Mouse (Mus musculus): ENCODE measurements around the gene Disp1.

The Disp1 gene

DNA sequence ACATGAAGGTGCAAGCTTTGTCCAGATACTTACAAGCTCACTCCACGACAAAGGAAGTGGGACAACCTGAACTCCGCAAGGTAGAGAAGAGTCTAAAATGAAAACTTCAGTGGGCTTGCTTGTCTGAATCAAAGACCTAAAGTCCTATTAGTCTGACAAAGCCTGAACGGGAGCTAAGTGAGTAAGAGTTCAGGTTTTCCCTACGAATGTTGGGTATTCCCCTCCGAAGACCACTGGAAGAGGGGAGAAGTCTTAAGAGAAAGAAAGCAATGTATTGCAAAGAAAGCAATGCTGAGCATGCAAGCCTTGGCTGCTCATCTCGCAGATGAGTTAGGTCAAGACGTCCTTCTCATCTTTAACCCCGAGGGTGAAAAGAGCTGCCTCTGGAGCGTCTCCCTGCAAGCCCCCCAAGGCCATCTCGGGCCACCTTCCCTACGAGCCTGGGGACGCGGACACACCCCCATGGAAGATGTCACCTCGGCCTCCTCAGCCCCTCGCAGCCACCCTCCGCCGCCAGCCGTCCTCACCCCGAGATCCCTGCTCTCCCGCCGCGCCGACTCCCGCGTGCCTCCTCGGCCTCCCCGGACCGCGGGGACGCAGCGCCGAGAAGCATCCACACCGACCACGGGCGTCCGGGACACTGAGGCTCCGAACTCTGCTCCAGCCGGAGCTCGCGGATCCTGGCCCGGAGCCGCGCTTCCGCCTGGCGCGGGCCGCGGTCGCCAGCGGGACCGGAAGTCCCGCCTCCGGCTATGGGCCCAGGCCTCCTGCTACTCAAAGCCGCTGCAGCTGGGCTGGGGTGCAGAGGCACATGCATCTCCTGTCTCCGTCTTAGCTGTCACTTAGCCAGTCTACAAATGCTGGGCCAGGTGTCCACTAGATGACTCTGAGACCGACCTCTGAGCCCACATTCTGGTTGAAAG, at the start of gene Disp1:
TSS of gene Disp1 (minus strand) at position 727 of the 923 bp plus-strand sequence.
- WGBS: 4% methylated on average over 56 of the region's 56 CpGs

DNA sequence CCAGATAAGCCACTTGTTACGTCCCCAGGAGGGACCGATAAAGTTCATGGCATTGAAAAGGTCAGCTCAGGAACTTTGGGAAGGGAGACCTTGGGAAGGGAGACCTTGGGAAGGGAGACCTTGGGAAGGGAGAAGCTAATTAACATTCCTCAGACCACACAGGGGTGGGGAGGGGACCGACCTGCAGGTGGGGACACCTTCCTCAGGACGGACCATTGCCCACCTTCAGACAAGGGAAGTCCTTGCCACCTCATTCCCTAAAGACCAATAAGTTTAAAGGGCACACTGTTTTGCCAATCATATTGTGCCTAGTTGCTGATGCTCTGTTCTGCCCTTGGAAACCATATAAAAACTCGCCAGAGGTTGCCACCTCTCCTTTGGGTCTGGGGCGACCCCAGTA, 46.3 kb upstream of the Disp1 start:
- 75% methylated on average over 6 of the region's 6 CpGs for WGBS

DNA sequence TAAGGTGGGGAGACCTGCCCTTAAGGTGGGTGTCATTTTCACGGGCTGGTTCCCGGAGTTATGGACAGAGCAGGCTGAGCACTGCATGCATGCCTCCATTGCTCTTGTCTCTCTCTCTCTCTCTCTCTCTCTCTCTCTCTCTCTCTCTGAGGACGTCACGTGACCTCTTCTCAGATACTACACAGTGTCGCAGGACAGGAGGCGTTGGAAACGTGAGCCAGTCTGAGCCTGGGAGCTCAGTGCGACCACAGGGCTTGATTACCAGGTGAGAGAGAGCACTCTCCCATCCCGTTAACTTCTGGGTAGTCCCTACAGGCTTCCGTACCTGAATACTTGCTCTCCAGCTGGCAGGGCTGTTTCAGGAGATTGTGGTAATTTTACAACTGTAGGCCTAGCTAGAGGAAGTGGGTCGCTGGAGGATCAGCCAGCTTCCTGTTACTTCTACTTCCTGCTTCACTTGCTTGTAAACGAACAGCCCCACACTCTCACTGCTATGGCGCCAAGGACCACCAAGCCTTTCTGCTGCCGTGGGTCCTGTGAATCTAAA, 44.7 kb upstream of the Disp1 start:
- WGBS: 78% methylated on average over 14 of the region's 14 CpGs

DNA sequence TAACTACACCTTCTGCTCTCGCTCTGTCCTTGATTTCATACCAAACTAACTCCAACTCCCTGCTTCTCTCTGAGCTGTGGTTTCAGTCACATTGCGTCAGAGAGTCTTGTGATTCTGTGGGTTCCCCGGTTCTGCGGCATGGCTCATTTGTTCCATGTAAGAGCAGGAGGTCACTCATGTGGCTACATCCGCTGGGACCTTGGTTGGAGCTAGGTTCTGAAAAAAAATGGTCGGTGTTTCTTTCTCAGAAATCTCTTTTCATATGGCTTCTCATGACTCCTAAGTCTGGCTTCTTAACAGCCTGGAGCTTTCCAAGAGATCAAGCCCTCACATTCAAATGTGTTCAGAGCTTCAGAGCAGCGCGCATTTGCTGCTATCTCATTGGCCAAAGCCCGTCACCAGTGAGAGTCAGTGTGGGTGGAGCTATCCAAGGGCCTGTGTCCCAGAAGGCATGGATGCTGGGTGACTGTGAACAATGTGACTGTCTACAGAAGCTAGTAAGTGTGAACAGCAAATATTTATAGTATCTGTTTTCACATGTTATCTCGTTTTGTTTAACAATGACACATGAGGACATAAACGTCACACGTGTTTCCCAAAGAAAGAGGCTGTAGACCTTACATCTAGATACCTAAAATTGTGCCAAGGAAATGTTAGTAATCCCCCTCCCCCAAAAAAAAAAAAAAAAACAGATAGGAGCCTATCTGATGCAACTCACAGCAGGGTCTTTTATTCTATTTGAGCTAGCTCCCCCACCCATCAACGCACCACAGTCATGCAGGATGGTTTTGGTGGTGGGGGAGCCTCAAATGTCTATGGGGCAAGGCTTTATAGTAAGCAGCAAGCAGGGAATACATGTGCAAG, 43.1 kb upstream of the Disp1 start:
- 66% methylated on average over 13 of the region's 13 CpGs for WGBS

- 76% methylated on average over 10 of the region's 10 CpGs for WGBS
Measured at GRCm38 (mm10) chr1:183252574-183252973, 31.3 kb upstream of the Disp1 start.

GRCm38 (mm10) chr1:183251818-183252217, 30.5 kb upstream of the Disp1 start:
- WGBS: 87% methylated on average over 2 of the region's 2 CpGs

- WGBS: 75% methylated on average over 4 of the region's 4 CpGs
Measured at GRCm38 (mm10) chr1:183250612-183251011, 29.3 kb upstream of the Disp1 start.

GRCm38 (mm10) chr1:183248144-183248543, 26.8 kb upstream of the Disp1 start:
- WGBS: 62% methylated on average over 1 of the region's 1 CpGs

DNA sequence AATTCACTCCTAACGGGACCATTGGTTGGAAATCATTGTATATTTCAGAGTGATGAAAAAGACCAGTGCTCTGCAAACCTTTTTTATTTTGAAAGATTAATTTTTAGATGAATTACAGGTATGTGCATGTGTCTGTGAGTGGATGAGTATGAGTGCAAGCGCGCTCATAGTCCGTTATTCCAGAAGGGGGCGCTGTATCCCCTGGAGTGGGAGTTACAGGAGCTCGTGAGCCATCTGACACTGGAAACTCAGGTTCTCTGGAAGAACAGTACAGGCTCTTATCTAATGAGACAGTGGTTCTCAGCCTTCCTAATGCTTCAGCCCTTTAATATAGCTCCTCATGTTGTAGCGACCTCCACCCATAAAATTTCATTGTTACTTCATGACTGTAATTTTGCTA, 22.0 kb upstream of the Disp1 start:
- 77% methylated on average over 7 of the region's 7 CpGs for WGBS

- WGBS: 18% methylated on average over 2 of the region's 2 CpGs
Measured at GRCm38 (mm10) chr1:183237901-183238300, 16.6 kb upstream of the Disp1 start.

DNA sequence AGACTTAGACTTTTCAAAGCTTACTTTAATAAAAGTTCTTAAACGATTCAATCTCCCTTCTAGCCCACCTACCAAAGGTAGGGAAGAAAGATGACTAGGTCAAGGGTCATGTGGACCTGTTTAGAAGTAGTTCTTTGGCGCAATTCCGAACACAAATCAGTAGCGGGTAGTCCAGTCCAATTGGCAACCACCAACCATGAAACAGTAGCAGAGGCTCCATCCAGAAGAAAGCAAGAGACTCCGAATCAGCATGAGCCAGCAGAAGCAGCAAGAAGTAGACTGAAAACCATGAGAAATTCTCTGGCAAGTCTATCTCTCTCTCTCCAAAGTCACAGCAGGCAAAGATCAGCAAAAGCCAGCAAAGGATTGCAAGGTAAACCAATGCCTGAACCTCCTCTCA, 15.1 kb upstream of the Disp1 start:
- WGBS: 91% methylated on average over 5 of the region's 5 CpGs

- 89% methylated on average over 11 of the region's 11 CpGs for WGBS
Measured at GRCm38 (mm10) chr1:183233679-183234174, 12.4 kb upstream of the Disp1 start.

DNA sequence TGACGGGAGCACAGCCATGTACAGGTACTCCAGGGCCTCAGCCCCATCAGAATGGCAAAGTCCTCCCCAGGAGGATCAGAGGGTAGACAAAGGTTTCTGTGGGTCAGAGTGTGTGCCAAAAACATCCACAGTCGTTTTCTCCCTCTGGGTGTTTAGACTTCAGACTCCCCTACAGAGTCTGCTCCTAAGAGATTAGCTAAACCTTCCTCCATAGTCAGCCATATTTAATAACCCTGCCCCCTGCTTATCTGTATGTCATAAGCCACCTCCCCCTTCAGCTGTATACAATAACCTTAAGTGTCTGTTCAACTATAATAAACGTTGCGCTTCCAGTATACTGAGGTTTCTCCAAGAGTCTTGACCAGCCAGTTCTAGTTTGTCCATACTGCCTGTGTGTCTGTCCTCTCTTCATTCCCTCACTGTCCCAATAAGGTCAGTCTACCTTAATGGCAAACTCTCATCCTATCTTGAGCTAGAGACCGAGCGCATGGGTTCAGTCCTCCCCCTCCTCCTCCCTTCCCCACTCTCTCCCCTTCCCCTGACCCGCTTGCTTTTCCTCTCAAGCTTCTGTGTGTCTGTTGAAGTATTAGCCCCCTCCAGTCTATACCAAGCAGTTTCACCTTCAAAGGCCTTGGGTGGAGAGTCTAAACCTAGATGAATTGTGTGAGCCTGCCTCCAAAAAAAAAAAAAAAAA, 11.8 kb upstream of the Disp1 start:
- 89% methylated on average over 7 of the region's 7 CpGs for WGBS

DNA sequence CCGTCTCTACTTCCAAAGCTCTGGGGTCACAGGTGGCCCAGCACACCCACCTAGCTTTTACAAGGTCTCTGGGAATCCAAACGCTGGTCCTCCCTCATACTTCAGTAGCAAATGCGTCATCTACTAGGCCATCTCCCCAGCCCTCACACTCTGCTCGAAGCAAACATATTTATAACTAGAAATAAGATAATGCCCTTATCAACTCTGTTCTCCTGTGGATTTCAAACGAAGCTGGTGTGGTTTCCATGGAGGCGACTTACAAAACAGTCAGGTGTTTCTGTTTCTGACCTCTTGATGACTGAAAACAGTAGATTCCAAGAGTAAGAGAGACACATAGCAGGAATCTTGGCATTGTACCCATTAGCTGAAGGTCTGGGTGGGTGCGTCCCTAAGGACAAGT, 6.1 kb upstream of the Disp1 start:
- WGBS: 89% methylated on average over 7 of the region's 7 CpGs

DNA sequence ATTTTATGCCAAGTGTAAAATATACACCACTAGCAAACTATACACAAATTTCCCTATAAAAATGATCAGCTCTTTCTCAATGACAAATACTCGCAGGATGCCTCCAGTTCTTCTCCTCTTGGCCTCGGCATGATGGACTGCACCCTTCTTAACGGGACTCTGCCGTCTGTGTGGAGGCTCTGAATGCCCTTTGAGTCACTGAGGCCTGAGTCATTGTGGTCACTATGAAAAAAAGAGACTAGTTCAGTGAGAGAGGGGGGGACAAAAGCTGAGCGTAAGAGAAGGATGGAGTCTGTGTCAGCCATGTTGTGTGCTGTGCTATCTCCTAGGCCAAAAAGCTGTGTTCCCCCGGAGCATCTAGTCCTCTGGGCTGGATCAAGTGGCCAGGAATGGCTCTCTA, 2.3 kb downstream of the Disp1 start:
- 94% methylated on average over 6 of the region's 6 CpGs for WGBS

GRCm38 (mm10) chr1:183216691-183217090, 4.6 kb downstream of the Disp1 start:
- WGBS: 57% methylated on average over 4 of the region's 4 CpGs

GRCm38 (mm10) chr1:183215706-183216105, 5.6 kb downstream of the Disp1 start:
- WGBS: 95% methylated on average over 6 of the region's 6 CpGs

GRCm38 (mm10) chr1:183213850-183214249, 7.5 kb downstream of the Disp1 start:
- 73% methylated on average over 6 of the region's 6 CpGs for WGBS

DNA sequence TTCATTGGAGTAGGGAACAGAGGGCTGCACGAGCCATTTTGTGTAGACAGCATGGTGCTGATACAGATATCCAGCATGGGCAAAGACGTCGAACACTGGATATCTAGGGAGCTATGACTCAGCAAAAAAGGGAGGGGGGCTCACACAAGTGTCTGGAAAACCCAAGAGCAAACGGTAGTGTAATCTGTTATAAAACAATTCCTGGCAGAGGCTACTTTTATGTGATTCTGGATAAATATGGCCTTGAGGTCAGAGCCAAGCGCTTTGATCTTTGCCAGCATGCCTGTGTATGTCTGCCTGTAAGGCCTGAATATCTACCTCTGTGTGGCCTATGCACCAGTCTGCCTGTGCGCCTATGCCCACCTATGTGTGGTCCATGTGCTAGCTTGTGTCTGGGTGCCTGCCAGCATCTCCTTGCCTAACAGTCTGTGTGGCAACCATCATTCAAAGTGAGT, 8.5 kb downstream of the Disp1 start:
- 50% methylated on average over 6 of the region's 6 CpGs for WGBS

DNA sequence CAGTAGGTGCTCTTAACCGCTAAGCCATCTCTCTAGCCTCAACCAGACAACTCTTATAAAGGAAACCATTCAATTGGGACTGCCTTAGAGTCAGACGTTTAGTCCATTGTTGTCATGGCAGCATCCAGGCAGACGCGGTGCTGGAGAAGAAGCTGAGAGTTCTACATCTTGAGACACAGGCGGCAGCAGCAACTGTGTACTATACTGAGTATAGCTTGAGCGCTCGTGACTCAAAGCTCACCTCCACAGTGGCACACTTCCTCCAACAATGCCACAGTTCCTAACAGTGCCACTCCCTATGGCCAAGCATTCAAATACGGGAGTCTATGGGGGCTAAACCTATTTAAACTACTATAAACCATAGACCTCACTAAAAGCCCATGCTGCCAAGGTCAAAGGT, 11.2 kb downstream of the Disp1 start:
- 58% methylated on average over 8 of the region's 8 CpGs for WGBS

- WGBS: 95% methylated on average over 6 of the region's 6 CpGs
Measured at GRCm38 (mm10) chr1:183207623-183208022, 13.7 kb downstream of the Disp1 start.

Data from cerebral cortex, adult 2 months (tissue).